Mouse (Mus musculus) liver, adult 2 months (tissue): ENCODE data around the gene Tprg. TPM values are rescaled to one million over a fixed set of nuclear protein-coding genes. Genes with fewer than 3 reads are reported as not detected.

Source experiments
- DNase-seq: peaks from one replicate; pipeline ENCODE4 v3.0.0-alpha.2; 2011; ENCODE audit warnings: low read depth, low spot score; ENCODE audit errors: extremely low read depth
- H3K27ac ChIP-seq: fragments of 200-500 bp; replicated peaks from 2 replicates; pipeline ENCODE4 v1.5.1; 2012; ENCODE audit warnings: low read depth, mild to moderate bottlenecking, control low read depth, inconsistent platforms, low read length; ENCODE audit not compliant: insufficient read depth
- H3K27me3 ChIP-seq: fragments of 200-500 bp; 2 replicates; pipeline ENCODE4 v1.6.1; 2012; ENCODE audit warnings: mild to moderate bottlenecking, moderate library complexity, low read length, inconsistent platforms; ENCODE audit not compliant: control insufficient read depth, insufficient read depth
- H3K36me3 ChIP-seq: fragments of 200-500 bp; 2 replicates; pipeline ENCODE4 v1.6.1; 2012; ENCODE audit warnings: low read length, inconsistent platforms; ENCODE audit not compliant: control insufficient read depth, insufficient read depth
- H3K4me1 ChIP-seq: fragments of 200-500 bp; 2 replicates; pipeline ENCODE4 v1.6.1; 2011; ENCODE audit warnings: low read length; ENCODE audit not compliant: control insufficient read depth, insufficient read depth
- H3K4me3 ChIP-seq: fragments of 200-500 bp; 2 replicates; pipeline ENCODE4 v1.5.1; 2011; ENCODE audit warnings: low read depth, mild to moderate bottlenecking, control low read depth, low read length, moderate library complexity; ENCODE audit not compliant: insufficient read depth
- H3K79me2 ChIP-seq: fragments of 200-500 bp; 2 replicates; pipeline ENCODE4 v1.6.1; 2012; ENCODE audit warnings: inconsistent platforms, mild to moderate bottlenecking, low read length, moderate library complexity; ENCODE audit not compliant: control insufficient read depth, insufficient read depth
- H3K9ac ChIP-seq: fragments of 200-500 bp; 2 replicates; pipeline ENCODE4 v1.6.1; 2012; ENCODE audit warnings: low read depth, mild to moderate bottlenecking, control low read depth, inconsistent platforms, low read length
- CTCF ChIP-seq: fragments of 200-500 bp; IDR thresholded peaks from 2 replicates; pipeline ENCODE4 v1.5.1; 2011; ENCODE audit warnings: low read depth, low read length, control low read depth
- POLR2A ChIP-seq: fragments of 200-500 bp; IDR thresholded peaks from 2 replicates; pipeline ENCODE4 v1.6.1; 2011; ENCODE audit warnings: low read length, control low read depth; ENCODE audit not compliant: insufficient read depth; ENCODE audit errors: extremely low read depth
- WGBS: fragments of 180-500 bp; shearing (Covaris S2); methylation state at CpG from one replicate; pipeline ENCODE4 v1.1.7; 2018; 5-methylcytosine and 5-hydroxymethylcytosine counted together
- polyA plus RNA-seq: library from polyadenylated mRNA; depleted of rRNA; stranded (reverse); fragments of >200 nt; gene quantifications from 2 replicates; pipeline ENCODE4 v1.2.3, GENCODE M21; 2012
- total RNA-seq: library from RNA; depleted of rRNA; stranded (reverse); fragments of >200 nt; gene quantifications from 2 replicates; pipeline ENCODE4 v1.2.3, GENCODE M21; 2014

Gene Tprg
- total and polyA plus RNA-seq, 2 experiments, result not detected

DNA sequence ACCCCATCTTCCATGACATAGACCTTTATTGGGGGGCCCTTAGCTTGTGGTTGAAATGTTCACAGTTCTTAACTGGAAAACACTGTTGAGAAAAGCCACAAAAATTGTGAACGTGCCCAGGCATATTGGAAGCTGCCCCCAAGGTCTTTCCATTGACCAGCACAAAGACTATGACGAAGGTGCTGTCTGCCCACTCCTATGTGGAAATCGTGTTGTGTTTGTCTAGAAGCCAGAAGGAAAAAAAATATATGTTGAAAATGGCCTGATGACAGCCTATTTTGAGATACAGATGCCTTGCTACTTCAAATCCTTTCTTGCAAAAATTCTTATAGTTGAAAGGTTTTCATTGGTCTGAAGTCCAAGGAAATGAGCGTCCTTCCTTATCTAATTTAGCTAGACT, 91.1 kb downstream of the Tprg start:
- 68% methylated on average over 4 of the region's 4 CpGs for WGBS
- Histone ChIP-seq H3K9ac (no peak overlapping the region), H3K27ac (no peak overlapping the region), H3K27me3 (no peaks in the 10 kb centered on the region; the same call in 1 of the 2 replicates), H3K4me3 (no peak overlapping the region), H3K4me1 (no peaks in the 10 kb centered on the region), H3K79me2 (no peaks in the 10 kb centered on the region), H3K36me3 (no peaks in the 10 kb centered on the region)
- no peak for TF ChIP-seq CTCF
- TF ChIP-seq POLR2A, result no peak
- DNase-seq, result no peak

- DNase-seq, result no peak
- H3K27ac ChIP-seq, result no peak overlapping the region
- no peaks in the 10 kb centered on the region for H3K36me3 ChIP-seq
- no peak overlapping the region for H3K9ac ChIP-seq
- no peaks in the 10 kb centered on the region; the same call in 1 of the 2 replicates for H3K27me3 ChIP-seq
- TF ChIP-seq POLR2A (no peak), CTCF (no peak)
- no peaks in the 10 kb centered on the region for H3K4me1 ChIP-seq
- no peaks in the 10 kb centered on the region for H3K79me2 ChIP-seq
- WGBS, result 84% methylated on average over 6 of the region's 6 CpGs
- H3K4me3 ChIP-seq, result no peak overlapping the region
Measured at GRCm38 (mm10) chr16:25385498-25386192, 99.0 kb downstream of the Tprg start.

DNA sequence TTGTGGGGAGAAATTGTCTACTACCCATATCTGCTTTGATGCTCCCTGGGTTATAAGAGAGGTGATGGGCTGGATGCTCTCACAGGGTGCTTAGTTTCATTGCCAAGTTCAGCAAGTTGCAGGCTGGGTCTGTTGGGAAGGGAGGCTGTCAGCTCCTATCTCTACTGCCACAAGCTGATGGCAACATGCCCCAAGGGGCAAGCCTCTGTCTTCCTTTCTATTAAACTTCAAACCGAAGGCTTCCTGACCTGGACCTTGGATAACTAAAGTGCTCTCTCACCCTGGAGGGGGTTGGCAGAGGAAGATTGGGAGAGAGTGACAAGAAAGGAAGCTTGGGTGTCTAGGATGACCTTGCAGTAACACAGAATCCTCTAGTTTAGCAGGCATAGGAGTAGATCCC, 108.1 kb downstream of the Tprg start:
- H3K27me3 ChIP-seq, result no peaks in the 10 kb centered on the region
- H3K4me3 ChIP-seq, result no peak overlapping the region
- H3K79me2 ChIP-seq, result no peaks in the 10 kb centered on the region
- TF ChIP-seq POLR2A (no peak), CTCF (no peak)
- DNase-seq, result no peak
- H3K4me1 ChIP-seq, result no peaks in the 10 kb centered on the region
- no peaks in the 10 kb centered on the region for H3K36me3 ChIP-seq
- WGBS, result 71% methylated on average over 1 of the region's 1 CpGs
- H3K9ac ChIP-seq, result no peak overlapping the region
- no peak overlapping the region for H3K27ac ChIP-seq

DNA sequence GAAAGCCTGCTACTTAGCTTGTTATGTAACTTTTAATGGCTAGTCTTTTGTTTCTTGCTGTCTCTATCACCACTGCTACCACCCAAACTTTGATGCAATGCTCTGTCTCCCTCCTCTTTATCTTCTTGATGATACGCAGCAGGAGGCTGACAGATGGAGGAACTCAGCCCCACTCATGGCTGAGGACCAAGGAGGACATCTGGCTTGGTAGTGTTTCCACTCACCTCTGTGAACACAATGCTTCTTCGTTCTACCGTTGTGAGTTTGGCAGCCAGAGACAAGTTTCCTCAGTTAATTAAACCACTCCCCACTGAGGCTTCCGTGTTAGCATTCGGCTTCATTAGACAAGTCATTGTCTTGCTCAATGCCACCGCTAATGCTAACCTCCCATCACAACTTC, 117.5 kb downstream of the Tprg start:
- WGBS, result 78% methylated on average over 6 of the region's 6 CpGs

GRCm38 (mm10) chr16:25407204-25407886, 120.7 kb downstream of the Tprg start:
- no peaks in the 10 kb centered on the region for H3K79me2 ChIP-seq
- H3K9ac ChIP-seq, result no peak overlapping the region
- 31% methylated on average over 8 of the region's 8 CpGs for WGBS
- H3K36me3 ChIP-seq, result no peaks in the 10 kb centered on the region
- H3K27ac ChIP-seq, result no peak overlapping the region
- H3K4me3 ChIP-seq, result no peak overlapping the region
- no peaks in the 10 kb centered on the region for H3K27me3 ChIP-seq
- TF ChIP-seq CTCF (no peak), POLR2A (no peak)
- no peak for DNase-seq
- no peaks in the 10 kb centered on the region for H3K4me1 ChIP-seq

More for the DNA sequence above, 117.5 kb downstream of the Tprg start:
- TF ChIP-seq POLR2A, result no peak
- TF ChIP-seq CTCF, result no peak
- Histone ChIP-seq H3K79me2 (no peaks in the 10 kb centered on the region), H3K27me3 (no peaks in the 10 kb centered on the region), H3K4me1 (no peaks in the 10 kb centered on the region), H3K4me3 (no peak overlapping the region), H3K36me3 (no peaks in the 10 kb centered on the region), H3K9ac (no peak overlapping the region), H3K27ac (no peak overlapping the region)
- DNase-seq, result no peak

DNA sequence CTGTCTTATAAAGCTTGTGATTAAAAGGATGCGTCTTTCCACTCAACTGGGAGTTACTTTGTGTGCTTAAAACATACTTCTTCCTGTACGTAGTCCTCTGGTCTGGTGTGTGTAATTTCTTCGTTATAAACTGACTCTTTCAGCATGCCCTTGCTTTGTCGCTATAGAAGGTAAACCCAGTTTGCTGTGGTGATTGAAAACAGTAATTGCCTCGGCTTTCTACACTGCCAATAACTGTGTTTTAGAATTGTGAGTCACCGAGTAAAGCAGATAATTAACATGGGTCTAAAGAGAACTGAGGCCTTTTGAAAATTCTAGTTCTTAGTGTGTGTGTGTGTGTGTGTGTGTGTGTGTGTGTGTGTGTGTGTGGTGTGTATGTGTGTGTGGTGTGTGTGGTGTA, 121.4 kb downstream of the Tprg start:
- DNase-seq, result no peak
- Histone ChIP-seq H3K4me3 (no peak overlapping the region), H3K27me3 (no peaks in the 10 kb centered on the region), H3K4me1 (no peaks in the 10 kb centered on the region), H3K9ac (no peak overlapping the region), H3K36me3 (no peaks in the 10 kb centered on the region), H3K79me2 (no peaks in the 10 kb centered on the region), H3K27ac (no peak overlapping the region)
- no peak for TF ChIP-seq POLR2A
- TF ChIP-seq CTCF, result no peak
- WGBS, result 89% methylated on average over 6 of the region's 6 CpGs
